Mouse (Mus musculus) heart, postnatal 25 days (tissue): ENCODE measurements around the gene Aff3. TPM values are rescaled to one million over a fixed set of nuclear protein-coding genes. Genes with fewer than 3 reads are reported as not detected.

Source experiments
- DNase-seq: peaks from one replicate; pipeline ENCODE4 v3.0.0; 2022; ENCODE audit warnings: low spot score
- intact Hi-C: fragments of 180-260 bp; cut with DNase I; formaldehyde crosslinking; loops from one replicate; pipeline ENCODE4 v1.15.1; 2025
- total RNA-seq, 2 experiments: library from RNA; stranded (reverse); gene quantifications; 2 replicates each; pipeline ENCODE4 v1.2.3; 2021

Aff3 gene
- total RNA-seq, 2 experiments from 2014 or later = 1.8 to 3.4 TPM

GRCm38 (mm10) chr1:38553090-38553489 is 111.7 kb downstream of the Aff3 start:
- intact Hi-C loops = no loop called here
- no peak for DNase-seq

GRCm38 (mm10) chr1:38550579-38550978 is 114.2 kb downstream of the Aff3 start:
- intact Hi-C loops = no loop called here
- no peak for DNase-seq

- DNase-seq = no peak
- intact Hi-C loops = no loop called here
Measured at GRCm38 (mm10) chr1:38548671-38549661, 115.8 kb downstream of the Aff3 start.

GRCm38 (mm10) chr1:38547685-38548084 is 117.1 kb downstream of the Aff3 start:
- intact Hi-C loops = no loop called here

GRCm38 (mm10) chr1:38546696-38547095 is 118.1 kb downstream of the Aff3 start:
- intact Hi-C loops = no loop called here
- DNase-seq = no peak

More at GRCm38 (mm10) chr1:38547685-38548084, 117.1 kb downstream of the Aff3 start:
- no peak for DNase-seq

- DNase-seq = no peak
- intact Hi-C loops = no loop called here
Measured at GRCm38 (mm10) chr1:38545282-38545945, 119.3 kb downstream of the Aff3 start.

GRCm38 (mm10) chr1:38544501-38544900 is 120.3 kb downstream of the Aff3 start:
- intact Hi-C loops = no loop called here
- DNase-seq = no peak

GRCm38 (mm10) chr1:38541536-38541935 is 123.2 kb downstream of the Aff3 start:
- DNase-seq = no peak
- intact Hi-C loops = no loop called here

GRCm38 (mm10) chr1:38536929-38537540 is 127.7 kb downstream of the Aff3 start:
- DNase-seq = no peak
- intact Hi-C loops = no loop called here

- DNase-seq = no peak
- intact Hi-C loops = no loop called here
Measured at GRCm38 (mm10) chr1:38532581-38532980, 132.2 kb downstream of the Aff3 start.

GRCm38 (mm10) chr1:38528607-38529006 is 136.1 kb downstream of the Aff3 start:
- intact Hi-C loops = no loop called here
- DNase-seq = no peak

- intact Hi-C loops = no loop called here
Measured at GRCm38 (mm10) chr1:38526568-38526967, 138.2 kb downstream of the Aff3 start.

GRCm38 (mm10) chr1:38521651-38522050 is 143.1 kb downstream of the Aff3 start:
- no peak for DNase-seq
- intact Hi-C loops = no loop called here

More at GRCm38 (mm10) chr1:38526568-38526967, 138.2 kb downstream of the Aff3 start:
- DNase-seq = no peak

- no peak for DNase-seq
- intact Hi-C loops = no loop called here
Measured at GRCm38 (mm10) chr1:38516225-38516624, 148.5 kb downstream of the Aff3 start.

GRCm38 (mm10) chr1:38514634-38515011 is 150.1 kb downstream of the Aff3 start:
- DNase-seq = no peak
- intact Hi-C loops = no loop called here

GRCm38 (mm10) chr1:38513970-38514633 is 150.7 kb downstream of the Aff3 start:
- DNase-seq = no peak
- intact Hi-C loops = no loop called here

GRCm38 (mm10) chr1:38512258-38513081 is 152.3 kb downstream of the Aff3 start:
- intact Hi-C loops = no loop called here
- no peak for DNase-seq

GRCm38 (mm10) chr1:38511076-38511475 is 153.7 kb downstream of the Aff3 start:
- intact Hi-C loops = no loop called here
- no peak for DNase-seq

GRCm38 (mm10) chr1:38509301-38509700 is 155.5 kb downstream of the Aff3 start:
- intact Hi-C loops = no loop called here

More at GRCm38 (mm10) chr1:38509301-38509700, 155.5 kb downstream of the Aff3 start:
- DNase-seq = no peak
